Mouse (Mus musculus) forebrain, postnatal 0 days (tissue): ENCODE data around the gene Uap1l1. TPM values are rescaled to one million over a fixed set of nuclear protein-coding genes. Genes with fewer than 3 reads are reported as not detected.
A peak's percentile ranks its signal among the peaks of the same experiment; 100 is the strongest.

Experiments
- ATAC-seq: fragments of 200-750 bp; cut with Nextera tagmentation; 2 replicates; pipeline ENCODE4 v1.8.0; 2017; ENCODE audit warnings: mild to moderate bottlenecking, moderate library complexity
- DNase-seq: peaks from one replicate; pipeline ENCODE4 v3.0.0-alpha.2; 2015
- H3K27ac ChIP-seq: fragments of 300-500 bp; sonication (generic); 2 replicates; pipeline ENCODE4 v1.5.1; 2014; ENCODE audit warnings: low read depth, mild to moderate bottlenecking, antibody characterized with exemption, low read length, moderate library complexity, mixed read lengths
- H3K27me3 ChIP-seq: fragments of 300-500 bp; sonication (generic); 2 replicates; pipeline ENCODE4 v1.6.1; 2014; ENCODE audit warnings: mild to moderate bottlenecking, low read length, mixed read lengths; ENCODE audit not compliant: insufficient read depth
- H3K36me3 ChIP-seq: fragments of 300-500 bp; sonication (generic); 2 replicates; pipeline ENCODE4 v1.6.1; 2014; ENCODE audit warnings: mild to moderate bottlenecking, moderate library complexity; ENCODE audit not compliant: insufficient read depth
- H3K4me1 ChIP-seq: fragments of 300-500 bp; sonication (generic); 2 replicates; pipeline ENCODE4 v1.6.1; 2014; ENCODE audit warnings: antibody characterized with exemption; ENCODE audit not compliant: insufficient read depth
- H3K4me2 ChIP-seq: fragments of 300-500 bp; sonication (generic); 2 replicates; pipeline ENCODE4 v1.6.1; 2014; ENCODE audit warnings: low read depth, mild to moderate bottlenecking, moderate library complexity
- H3K4me3 ChIP-seq: fragments of 300-500 bp; sonication (generic); 2 replicates; pipeline ENCODE4 v1.5.1; 2014; ENCODE audit warnings: low read depth, low read length, mixed read lengths
- H3K9ac ChIP-seq: fragments of 300-500 bp; sonication (generic); 2 replicates; pipeline ENCODE4 v1.6.1; 2014; ENCODE audit warnings: mild to moderate bottlenecking
- H3K9me3 ChIP-seq: fragments of 300-500 bp; sonication (generic); 2 replicates; pipeline ENCODE4 v1.6.1; 2016; ENCODE audit warnings: low read length
- CTCF ChIP-seq: sonication (generic); IDR thresholded peaks from 2 replicates; pipeline ENCODE4 v1.5.1; 2016; ENCODE audit warnings: antibody characterized with exemption, control low read depth, low read depth
- WGBS: fragments of 180-500 bp; shearing (Covaris S2); extraction: QIAGEN DNeasy Blood & Tissue Kit; methylation state at CpG from one replicate; pipeline ENCODE4 v1.1.7; 2014; 5-methylcytosine and 5-hydroxymethylcytosine counted together
- polyA plus RNA-seq: library from polyadenylated mRNA; unstranded; fragments of >200 nt; fragmentation: Nextera tagmentation; extraction: Ambion mirVana; gene quantifications from 2 replicates; pipeline ENCODE4 v1.2.1, GENCODE M21; 2015
- total RNA-seq: library from RNA; depleted of rRNA; stranded (reverse); fragments of >200 nt; gene quantifications from 2 replicates; pipeline ENCODE4 v1.2.3, GENCODE M21; 2014

Uap1l1 gene
- total and polyA plus RNA-seq, 2 experiments from 2014 or later, result 4.1 to 10.4 TPM

GRCm38 (mm10) chr2:25400764-25401163, 35.3 kb upstream of the Uap1l1 start:
- Histone ChIP-seq H3K36me3 (no peaks in the 10 kb centered on the region), H3K9ac (peak overlapping the region; percentile 58), H3K9me3 (no peaks in the 10 kb centered on the region), H3K4me2 (peak overlapping the region; percentile 74), H3K4me1 (peaks cover 14% of the 10 kb centered on the region; the same call in 1 of the 2 replicates), H3K27me3 (peaks cover 10% of the 10 kb centered on the region), H3K27ac (no peak overlapping the region), H3K4me3 (peak overlapping the region; percentile 37)
- peak; percentile 78 for DNase-seq
- WGBS, result 5% methylated on average over 17 of the region's 17 CpGs
- ATAC-seq, result no peak
- peak; percentile 80 for TF ChIP-seq CTCF

GRCm38 (mm10) chr2:25400291-25400690, 34.8 kb upstream of the Uap1l1 start:
- Histone ChIP-seq H3K4me2 (peak overlapping the region; percentile 74), H3K27me3 (peaks cover 10% of the 10 kb centered on the region), H3K4me3 (peak overlapping the region; percentile 37), H3K9me3 (no peaks in the 10 kb centered on the region), H3K36me3 (no peaks in the 10 kb centered on the region), H3K4me1 (peaks cover 15% of the 10 kb centered on the region; the same call in 1 of the 2 replicates), H3K9ac (peak overlapping the region; percentile 58), H3K27ac (no peak overlapping the region)
- ATAC-seq, result no peak
- WGBS, result 22% methylated on average over 16 of the region's 16 CpGs
- TF ChIP-seq CTCF, result no peak
- no peak for DNase-seq

GRCm38 (mm10) chr2:25399051-25399450, 33.6 kb upstream of the Uap1l1 start, which contains the start of gene Npdc1:
Gene Npdc1 (plus strand): TSS chr2:25399351.
- 71% methylated on average over 8 of the region's 8 CpGs for WGBS
- no peaks in the 10 kb centered on the region for H3K36me3 ChIP-seq
- ATAC-seq, result no peak

GRCm38 (mm10) chr2:25398065-25398464, 32.6 kb upstream of the Uap1l1 start:
- Histone ChIP-seq H3K36me3 (no peaks in the 10 kb centered on the region), H3K4me1 (peaks cover 8% of the 10 kb centered on the region; the same call in 1 of the 2 replicates), H3K4me3 (no peak overlapping the region), H3K4me2 (no peak overlapping the region), H3K9me3 (no peaks in the 10 kb centered on the region), H3K9ac (no peak overlapping the region), H3K27me3 (peaks cover 17% of the 10 kb centered on the region), H3K27ac (no peak overlapping the region)
- no peak for ATAC-seq
- WGBS, result 94% methylated on average over 7 of the region's 7 CpGs
- DNase-seq, result no peak
- no peak for TF ChIP-seq CTCF

More at GRCm38 (mm10) chr2:25399051-25399450, 33.6 kb upstream of the Uap1l1 start, which contains the start of gene Npdc1:
- H3K4me2 ChIP-seq, result peak within 1 kb of the TSS; percentile 74; the same call in 1 of the 2 replicates
- no peak within 1 kb of the TSS for H3K27ac ChIP-seq
- H3K27me3 ChIP-seq, result peaks cover 17% of the 10 kb centered on the region
- no peak within 1 kb of the TSS for H3K4me3 ChIP-seq
- peaks cover 8% of the 10 kb centered on the region; the same call in 1 of the 2 replicates for H3K4me1 ChIP-seq
- no peaks in the 10 kb centered on the region for H3K9me3 ChIP-seq
- no peak for DNase-seq
- H3K9ac ChIP-seq, result no peak within 1 kb of the TSS
- TF ChIP-seq CTCF, result no peak

GRCm38 (mm10) chr2:25397010-25397409, 31.5 kb upstream of the Uap1l1 start:
- ATAC-seq, result no peak
- Histone ChIP-seq H3K9me3 (no peaks in the 10 kb centered on the region), H3K4me1 (peaks cover 8% of the 10 kb centered on the region; the same call in 1 of the 2 replicates), H3K27ac (no peak overlapping the region), H3K4me2 (0 out of 2 replicates have a peak overlapping the region, but pooled peaks have one; percentile 67), H3K27me3 (peaks cover 17% of the 10 kb centered on the region), H3K9ac (no peak overlapping the region), H3K4me3 (no peak overlapping the region), H3K36me3 (no peaks in the 10 kb centered on the region)
- TF ChIP-seq CTCF, result no peak
- 68% methylated on average over 1 of the region's 1 CpGs for WGBS
- no peak for DNase-seq

- H3K4me2 ChIP-seq, result peak overlapping the region; percentile 67
- peaks cover 8% of the 10 kb centered on the region; the same call in 1 of the 2 replicates for H3K4me1 ChIP-seq
- peaks cover 17% of the 10 kb centered on the region for H3K27me3 ChIP-seq
- 0 out of 2 replicates have a peak overlapping the region, but pooled peaks have one; percentile 9 for H3K27ac ChIP-seq
- no peaks in the 10 kb centered on the region for H3K9me3 ChIP-seq
- WGBS, result 35% methylated on average over 3 of the region's 3 CpGs
- TF ChIP-seq CTCF, result no peak
- H3K36me3 ChIP-seq, result no peaks in the 10 kb centered on the region
- ATAC-seq (no peak), DNase-seq (no peak)
- peak overlapping the region; percentile 35 for H3K4me3 ChIP-seq
- H3K9ac ChIP-seq, result peak overlapping the region; percentile 37; the same call in 1 of the 2 replicates
Measured at GRCm38 (mm10) chr2:25396597-25396983, 31.1 kb upstream of the Uap1l1 start.
